Mouse (Mus musculus) limb, embryonic 15.5 days (tissue): Measurements from ENCODE around the gene Fblim1. TPM values are rescaled to one million over a fixed set of nuclear protein-coding genes. Genes with fewer than 3 reads are reported as not detected.

Experiments
- ATAC-seq: fragments of 200-750 bp; cut with Nextera tagmentation; 2 replicates; pipeline ENCODE4 v1.8.0; 2017; ENCODE audit warnings: low read depth, moderate TSS enrichment; ENCODE audit not compliant: insufficient number of reproducible peaks, low FRiP score, low TSS enrichment
- H3K27ac ChIP-seq: fragments of 300-500 bp; sonication (generic); 2 replicates; pipeline ENCODE4 v1.5.1; 2015; ENCODE audit warnings: moderate library complexity, mild to moderate bottlenecking, inconsistent platforms
- H3K27me3 ChIP-seq: fragments of 300-500 bp; sonication (generic); 2 replicates; pipeline ENCODE4 v1.6.1; 2015; ENCODE audit warnings: inconsistent platforms
- H3K36me3 ChIP-seq: fragments of 300-500 bp; sonication (generic); 2 replicates; pipeline ENCODE4 v1.6.1; 2015; ENCODE audit warnings: inconsistent platforms
- H3K4me1 ChIP-seq: fragments of 300-500 bp; sonication (generic); 2 replicates; pipeline ENCODE4 v1.6.1; 2015; ENCODE audit warnings: inconsistent platforms
- H3K4me2 ChIP-seq: fragments of 300-500 bp; sonication (generic); 2 replicates; pipeline ENCODE4 v1.6.1; 2015; ENCODE audit warnings: mild to moderate bottlenecking, inconsistent platforms
- H3K4me3 ChIP-seq: fragments of 300-500 bp; sonication (generic); 2 replicates; pipeline ENCODE4 v1.5.1; 2015; ENCODE audit warnings: mild to moderate bottlenecking, inconsistent platforms
- H3K9ac ChIP-seq: fragments of 300-500 bp; sonication (generic); 2 replicates; pipeline ENCODE4 v1.6.1; 2015; ENCODE audit warnings: inconsistent platforms
- H3K9me3 ChIP-seq: fragments of 300-500 bp; sonication (generic); 2 replicates; pipeline ENCODE4 v1.6.1; 2016; ENCODE audit warnings: inconsistent platforms
- WGBS: fragments of 180-500 bp; shearing (Covaris S2); methylation state at CpG from one replicate; pipeline ENCODE4 v1.1.7; 2015; 5-methylcytosine and 5-hydroxymethylcytosine counted together
- polyA plus RNA-seq: library from polyadenylated mRNA; unstranded; fragments of >200 nt; fragmentation: Nextera tagmentation; extraction: Ambion mirVana; gene quantifications from 2 replicates; pipeline ENCODE4 v1.2.1, GENCODE M21; 2015

Fblim1 gene
- polyA plus RNA-seq, 1 experiment from 2014 or later = 29.3 TPM

DNA sequence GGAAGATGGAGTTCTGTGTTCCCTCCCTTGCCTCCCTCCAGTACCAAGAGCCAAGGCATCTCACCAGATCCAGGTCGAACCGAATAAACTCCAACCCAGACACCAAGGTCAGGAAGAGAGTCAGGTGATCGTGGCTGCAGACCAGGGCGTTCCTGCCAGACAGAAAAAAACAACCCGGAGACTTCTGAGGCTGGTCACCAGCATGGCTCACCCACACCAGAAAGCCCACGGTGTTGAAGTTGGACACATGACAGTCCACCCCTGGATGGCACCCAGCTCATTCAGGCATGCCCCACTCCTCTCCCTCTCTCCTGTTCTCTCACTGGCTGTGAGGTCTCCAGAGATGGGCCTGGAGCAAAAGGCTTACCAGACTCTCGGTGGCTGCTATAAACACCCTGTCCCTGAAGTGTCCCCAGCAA, 35.5 kb upstream of the Fblim1 start:
- Histone ChIP-seq H3K27me3 (no peaks in the 10 kb centered on the region), H3K4me3 (no peak overlapping the region), H3K4me2 (no peak overlapping the region), H3K27ac (no peak overlapping the region), H3K4me1 (peaks cover 8% of the 10 kb centered on the region; the same call in 1 of the 2 replicates), H3K9me3 (no peaks in the 10 kb centered on the region), H3K9ac (no peak overlapping the region), H3K36me3 (peaks cover 59% of the 10 kb centered on the region)
- no peak; the same call in 1 of the 2 replicates for ATAC-seq
- 85% methylated on average over 7 of the region's 7 CpGs for WGBS

DNA sequence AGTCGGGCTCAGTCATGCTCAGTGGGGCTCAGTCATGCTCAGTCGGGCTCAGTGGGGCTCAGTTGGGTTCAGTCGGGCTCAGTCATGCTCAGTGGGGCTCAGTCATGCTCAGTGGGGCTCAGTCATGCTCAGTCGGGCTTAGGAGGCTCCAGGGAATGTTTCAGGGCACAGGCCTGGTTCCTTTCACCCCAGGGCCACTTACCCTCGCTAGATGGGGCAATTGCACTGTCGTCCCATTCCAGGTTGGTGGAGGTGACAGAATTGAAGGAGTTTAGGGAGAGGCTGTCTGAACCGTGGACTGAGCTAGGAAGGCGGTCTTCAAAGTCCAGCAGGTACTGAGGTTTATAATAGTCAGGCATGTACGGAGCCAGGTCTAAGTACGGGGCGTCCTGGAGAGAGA, 33.6 kb upstream of the Fblim1 start:
- Histone ChIP-seq H3K9ac (no peak overlapping the region), H3K4me2 (no peak overlapping the region), H3K4me3 (no peak overlapping the region), H3K36me3 (peaks cover 76% of the 10 kb centered on the region), H3K4me1 (peaks cover 8% of the 10 kb centered on the region; the same call in 1 of the 2 replicates), H3K27ac (no peak overlapping the region), H3K9me3 (no peaks in the 10 kb centered on the region), H3K27me3 (no peaks in the 10 kb centered on the region)
- no peak for ATAC-seq
- WGBS = 78% methylated on average over 11 of the region's 11 CpGs

DNA sequence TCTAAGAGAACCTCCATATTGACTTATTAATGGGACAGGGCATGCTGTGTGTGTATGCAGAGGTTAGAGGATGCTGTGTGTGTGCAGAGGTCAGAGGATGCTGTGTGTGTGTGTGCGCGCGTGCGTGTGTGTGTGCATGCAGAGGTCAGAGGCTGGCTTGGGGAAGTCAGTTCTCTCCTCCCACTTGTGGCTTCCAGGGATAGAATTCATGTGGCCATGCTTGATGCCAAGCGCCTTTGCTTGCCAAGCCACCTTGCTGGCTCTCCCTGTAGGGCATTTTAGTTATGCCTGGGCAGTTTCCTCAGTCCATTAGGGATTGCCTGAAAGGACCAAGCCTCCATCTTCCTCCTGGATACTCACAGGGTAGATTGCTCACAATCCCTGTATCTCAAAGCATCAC, 30.8 kb upstream of the Fblim1 start:
- no peak for ATAC-seq
- 96% methylated on average over 5 of the region's 5 CpGs for WGBS
- Histone ChIP-seq H3K9me3 (no peaks in the 10 kb centered on the region), H3K27ac (no peak overlapping the region), H3K9ac (no peak overlapping the region), H3K36me3 (peaks cover 91% of the 10 kb centered on the region), H3K4me3 (no peak overlapping the region), H3K27me3 (no peaks in the 10 kb centered on the region), H3K4me2 (no peak overlapping the region), H3K4me1 (no peaks in the 10 kb centered on the region)

DNA sequence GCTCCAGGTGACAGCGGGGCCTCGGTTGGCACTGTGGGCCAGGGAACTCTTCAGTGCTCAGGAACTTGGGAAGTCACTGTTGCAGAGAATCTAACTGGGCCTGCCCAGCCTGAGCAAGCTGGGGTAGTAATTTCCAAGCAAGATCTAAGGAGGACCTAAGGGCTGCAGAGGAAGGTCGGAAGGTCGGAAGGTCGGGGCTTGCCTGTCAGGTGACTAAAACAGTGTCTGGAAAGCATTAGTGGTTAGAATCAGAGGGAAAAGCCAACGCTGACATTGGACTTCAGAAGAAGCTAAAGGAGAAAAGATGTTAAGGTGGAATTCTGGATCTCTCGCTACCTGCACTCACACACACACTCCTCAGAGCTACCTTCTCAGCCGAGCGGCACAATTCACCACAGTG, 30.1 kb upstream of the Fblim1 start:
- Histone ChIP-seq H3K27me3 (no peaks in the 10 kb centered on the region), H3K9ac (no peak overlapping the region), H3K4me1 (no peaks in the 10 kb centered on the region), H3K9me3 (no peaks in the 10 kb centered on the region), H3K36me3 (peaks cover 91% of the 10 kb centered on the region), H3K27ac (no peak overlapping the region), H3K4me3 (no peak overlapping the region), H3K4me2 (no peak overlapping the region)
- no peak for ATAC-seq
- WGBS = 58% methylated on average over 9 of the region's 9 CpGs

DNA sequence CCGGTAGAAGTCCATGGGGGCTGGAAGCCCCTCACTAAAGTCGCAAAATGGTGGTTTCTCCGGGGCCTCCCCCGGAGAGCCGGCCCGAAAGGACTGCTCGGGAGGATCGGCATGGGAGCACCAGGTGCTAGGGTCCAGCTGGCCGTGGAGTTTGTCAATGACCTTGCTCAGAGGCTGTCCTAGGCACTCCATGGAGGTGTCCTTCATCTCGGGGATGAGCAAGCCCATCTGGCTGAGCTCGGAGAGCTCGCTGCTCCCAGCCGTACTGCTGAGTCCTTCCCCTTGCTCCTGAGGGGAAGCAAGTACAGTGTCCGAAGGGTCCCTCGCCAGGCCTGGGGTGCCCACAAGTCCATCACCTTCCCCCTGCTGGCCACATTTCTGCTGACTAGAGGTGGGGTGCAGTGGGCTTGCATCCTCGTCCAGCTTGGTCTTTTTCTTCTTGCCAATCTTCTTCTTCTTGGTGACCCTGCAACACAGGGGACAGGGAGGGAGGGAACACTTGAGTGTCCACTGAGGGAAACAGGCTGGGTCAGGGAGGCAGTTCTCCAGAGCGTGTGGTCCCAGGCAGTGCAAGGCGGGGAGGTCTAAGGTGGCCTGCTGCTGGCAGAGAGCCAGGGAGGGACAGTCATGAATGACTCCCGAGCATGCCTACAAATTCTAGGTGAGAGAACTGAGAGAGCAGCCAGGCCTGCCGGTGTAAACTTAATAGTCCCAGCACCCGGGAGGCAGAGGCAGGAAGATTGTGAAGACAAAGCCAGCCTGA, 26.4 kb upstream of the Fblim1 start:
- Histone ChIP-seq H3K4me3 (no peak overlapping the region), H3K36me3 (peaks cover 95% of the 10 kb centered on the region), H3K27ac (no peak overlapping the region), H3K4me2 (no peak overlapping the region), H3K4me1 (no peaks in the 10 kb centered on the region), H3K27me3 (no peaks in the 10 kb centered on the region), H3K9ac (no peak overlapping the region), H3K9me3 (no peaks in the 10 kb centered on the region)
- WGBS = 93% methylated on average over 21 of the region's 21 CpGs
- ATAC-seq = no peak

DNA sequence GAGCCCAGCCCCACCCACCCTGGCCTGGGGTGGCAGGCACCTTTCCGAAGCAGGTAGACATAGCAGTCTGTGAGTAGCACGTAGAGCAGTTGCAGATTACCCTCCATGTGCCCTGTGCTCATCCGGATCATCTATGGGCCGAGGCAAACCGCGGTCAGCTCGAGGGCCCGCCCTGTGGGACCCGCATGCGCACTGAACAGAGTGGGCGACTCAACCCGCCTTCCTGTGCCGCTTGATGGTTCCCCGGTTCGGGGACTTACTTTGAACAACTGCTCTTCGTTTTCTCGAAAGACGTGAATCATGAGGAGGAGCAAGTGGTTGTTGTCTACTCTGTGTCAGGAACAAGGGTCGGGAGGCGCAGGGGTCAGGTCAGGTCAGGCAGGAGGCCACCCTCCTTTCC, 25.4 kb upstream of the Fblim1 start:
- no peak overlapping the region for H3K4me3 ChIP-seq
- 94% methylated on average over 20 of the region's 20 CpGs for WGBS
- no peak overlapping the region for H3K9ac ChIP-seq
- H3K27me3 ChIP-seq = no peaks in the 10 kb centered on the region
- H3K4me1 ChIP-seq = no peaks in the 10 kb centered on the region
- H3K4me2 ChIP-seq = no peak overlapping the region
- H3K9me3 ChIP-seq = no peaks in the 10 kb centered on the region
- ATAC-seq = no peak
- H3K27ac ChIP-seq = no peak overlapping the region
- H3K36me3 ChIP-seq = peaks cover 93% of the 10 kb centered on the region

DNA sequence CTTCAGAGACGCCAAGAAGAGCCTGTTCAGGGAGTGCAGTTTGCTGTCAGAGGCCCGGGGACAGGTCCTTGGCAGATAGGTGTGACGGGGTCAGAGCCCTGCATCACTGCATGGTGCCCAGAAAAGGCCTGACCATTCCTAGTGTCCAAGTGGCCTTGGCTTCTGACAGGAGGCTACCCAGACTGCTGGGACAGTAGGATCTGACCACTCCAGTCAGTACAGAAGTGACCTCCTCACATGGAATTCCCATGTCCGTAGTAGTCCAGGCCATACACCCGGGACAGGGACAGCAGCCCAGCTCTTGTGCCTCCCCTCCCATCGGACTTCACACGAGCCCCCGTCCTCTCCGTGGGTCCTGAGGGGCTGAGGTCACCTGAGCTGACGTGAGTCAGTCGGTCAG, 24.1 kb upstream of the Fblim1 start:
- no peak for ATAC-seq

DNA sequence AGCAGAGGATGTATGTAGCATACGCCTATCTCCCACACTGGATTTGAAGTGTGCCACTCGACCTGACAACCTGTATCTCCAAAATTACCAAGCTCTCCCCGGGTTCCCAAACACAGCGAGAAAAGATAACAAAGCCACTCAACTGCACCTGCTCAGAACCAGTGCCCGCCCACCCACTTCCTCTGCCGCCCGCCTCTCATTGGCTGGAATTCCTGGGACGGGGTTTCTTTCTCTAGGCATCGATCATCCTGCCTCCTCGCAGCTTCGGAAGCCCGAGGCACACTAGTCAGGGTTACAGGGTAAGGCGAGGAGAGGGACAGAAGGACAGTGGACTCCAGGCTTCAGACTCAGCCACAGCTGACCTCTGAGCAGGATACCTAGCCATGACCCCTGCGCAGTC, 22.8 kb upstream of the Fblim1 start:
- no peaks in the 10 kb centered on the region for H3K27me3 ChIP-seq
- ATAC-seq = no peak
- no peak overlapping the region for H3K27ac ChIP-seq
- no peaks in the 10 kb centered on the region for H3K9me3 ChIP-seq
- no peak overlapping the region for H3K4me3 ChIP-seq
- no peak overlapping the region for H3K4me2 ChIP-seq
- H3K4me1 ChIP-seq = peaks cover 1% of the 10 kb centered on the region; the same call in 1 of the 2 replicates
- peaks cover 83% of the 10 kb centered on the region for H3K36me3 ChIP-seq
- no peak overlapping the region for H3K9ac ChIP-seq
- 86% methylated on average over 14 of the region's 14 CpGs for WGBS

More for the DNA sequence above, 24.1 kb upstream of the Fblim1 start:
- no peaks in the 10 kb centered on the region for H3K27me3 ChIP-seq
- no peak overlapping the region for H3K4me3 ChIP-seq
- H3K9me3 ChIP-seq = no peaks in the 10 kb centered on the region
- H3K27ac ChIP-seq = no peak overlapping the region
- H3K4me2 ChIP-seq = no peak overlapping the region
- H3K9ac ChIP-seq = no peak overlapping the region
- peaks cover 95% of the 10 kb centered on the region for H3K36me3 ChIP-seq
- 91% methylated on average over 11 of the region's 11 CpGs for WGBS
- no peaks in the 10 kb centered on the region for H3K4me1 ChIP-seq

DNA sequence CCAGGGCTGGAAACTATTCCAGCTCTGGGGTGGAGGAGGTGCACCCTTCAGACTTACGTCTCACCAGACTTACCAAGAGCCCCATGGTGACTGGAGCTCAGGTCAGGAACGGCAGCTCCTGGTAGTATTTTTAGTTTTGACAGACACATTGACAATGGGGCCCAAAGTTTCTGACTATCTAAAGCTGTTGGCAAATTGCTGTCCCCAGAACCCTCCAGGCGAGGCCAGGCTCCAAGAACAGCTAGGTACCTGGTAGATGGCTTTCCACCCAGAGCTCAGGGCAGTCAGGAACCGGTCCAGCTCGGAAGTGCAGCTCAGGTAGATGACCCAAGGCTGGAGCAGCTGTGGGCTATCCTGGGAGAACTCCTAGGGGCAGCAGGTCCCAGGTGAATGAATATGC, 21.6 kb upstream of the Fblim1 start:
- no peak overlapping the region for H3K27ac ChIP-seq
- H3K4me1 ChIP-seq = peaks cover 5% of the 10 kb centered on the region; the same call in 1 of the 2 replicates
- ATAC-seq = no peak
- WGBS = 90% methylated on average over 5 of the region's 5 CpGs
- H3K36me3 ChIP-seq = peaks cover 74% of the 10 kb centered on the region
- H3K9me3 ChIP-seq = no peaks in the 10 kb centered on the region
- H3K9ac ChIP-seq = no peak overlapping the region
- no peak overlapping the region for H3K4me3 ChIP-seq
- no peaks in the 10 kb centered on the region for H3K27me3 ChIP-seq
- H3K4me2 ChIP-seq = no peak overlapping the region

DNA sequence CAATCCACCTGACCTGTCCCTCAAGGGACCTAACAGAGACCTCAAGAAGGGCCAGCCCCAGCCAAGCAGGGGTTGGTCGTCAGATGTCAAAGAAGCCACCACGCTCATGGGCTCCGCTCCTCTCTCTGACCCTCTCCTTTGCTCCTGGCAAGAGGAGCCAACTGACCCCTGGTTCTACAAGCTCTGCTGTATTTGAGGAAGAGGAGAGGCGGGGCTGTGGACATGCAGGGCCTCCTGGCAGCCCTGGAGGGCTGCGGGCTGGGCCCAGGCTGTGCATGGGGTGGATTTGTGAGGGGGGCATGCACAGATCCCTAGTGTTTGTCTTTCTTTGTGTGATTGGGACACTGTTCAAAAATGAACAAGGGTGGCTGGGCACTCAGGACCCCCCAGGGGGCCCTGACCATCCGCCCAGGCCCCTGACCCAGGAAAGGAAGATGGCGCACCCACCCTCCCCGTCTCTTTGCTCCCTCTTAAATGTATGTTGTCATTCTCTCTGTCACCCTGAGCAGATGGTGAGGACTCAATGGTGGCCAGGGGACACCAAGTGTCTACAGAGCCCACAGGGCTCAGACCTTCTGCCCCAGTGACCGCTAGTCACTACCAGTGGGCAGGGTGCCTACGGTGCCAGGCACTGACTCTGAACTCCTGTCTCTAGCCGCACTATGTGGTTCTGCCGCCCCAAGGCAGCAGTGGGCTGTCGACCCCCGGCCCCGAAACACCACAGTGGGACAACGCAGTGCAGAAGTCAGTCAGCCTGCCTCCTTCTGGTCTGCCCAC, 20.1 kb upstream of the Fblim1 start:
- Histone ChIP-seq H3K9ac (no peak overlapping the region), H3K4me3 (no peak overlapping the region), H3K4me2 (no peak overlapping the region), H3K4me1 (peaks cover 5% of the 10 kb centered on the region; the same call in 1 of the 2 replicates), H3K9me3 (no peaks in the 10 kb centered on the region), H3K36me3 (peaks cover 58% of the 10 kb centered on the region), H3K27ac (no peak overlapping the region), H3K27me3 (no peaks in the 10 kb centered on the region)
- ATAC-seq = no peak
- 91% methylated on average over 16 of the region's 16 CpGs for WGBS

DNA sequence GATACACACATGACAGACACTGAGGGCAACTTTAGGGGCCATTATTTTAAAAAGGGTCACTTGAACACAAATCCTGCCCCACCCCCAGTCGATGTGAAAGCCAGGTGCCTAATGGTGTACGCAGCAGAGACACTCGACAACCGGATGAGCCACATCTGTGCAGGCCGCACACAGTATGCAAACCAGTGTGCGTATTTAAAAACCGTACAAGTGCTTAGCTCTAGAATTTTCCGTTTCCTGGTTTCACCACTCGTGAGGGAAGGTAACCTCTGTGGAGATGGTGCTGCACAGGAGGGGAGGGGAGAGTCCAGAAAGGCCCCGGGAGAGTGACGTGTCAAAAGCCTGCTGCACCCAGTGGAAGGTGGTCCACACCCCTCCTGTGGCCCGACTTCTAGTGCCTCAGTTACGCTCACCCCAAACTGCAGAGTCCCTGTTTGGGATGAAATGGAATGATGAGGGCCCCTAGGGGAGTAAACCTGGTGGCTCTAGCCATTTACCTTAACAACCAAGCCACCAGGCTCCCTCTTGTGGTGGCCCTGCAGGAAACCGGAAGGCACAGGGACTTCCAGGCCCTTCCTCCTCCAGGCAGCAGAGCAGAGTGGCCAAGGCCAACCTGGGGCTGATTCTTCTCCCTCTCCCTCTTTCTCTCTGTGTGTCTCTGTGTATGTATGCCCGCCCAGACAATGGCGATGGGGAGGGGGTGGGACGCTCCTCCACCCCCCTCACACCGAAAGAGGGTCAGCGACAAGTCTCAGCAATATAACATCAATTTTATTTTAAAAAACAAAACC, 19.3 kb upstream of the Fblim1 start:
- Histone ChIP-seq H3K9me3 (no peaks in the 10 kb centered on the region), H3K9ac (no peak overlapping the region), H3K4me3 (no peak overlapping the region), H3K27me3 (no peaks in the 10 kb centered on the region), H3K27ac (no peak overlapping the region), H3K4me1 (peaks cover 5% of the 10 kb centered on the region; the same call in 1 of the 2 replicates), H3K4me2 (no peak overlapping the region), H3K36me3 (peaks cover 51% of the 10 kb centered on the region)
- 75% methylated on average over 19 of the region's 19 CpGs for WGBS
- ATAC-seq = no peak
